Mouse (Mus musculus) olfactory bulb, adult 2 months (tissue): Measurements from ENCODE around the gene Fancd2.

ENCODE experiments used
- CTCF ChIP-seq: fragments of 200-500 bp; IDR thresholded peaks from 2 replicates; pipeline ENCODE4 v1.5.1; 2012; ENCODE audit warnings: low read depth, mild to moderate bottlenecking, low read length, moderate library complexity; ENCODE audit not compliant: insufficient read depth
- POLR2A ChIP-seq: fragments of 200-500 bp; IDR thresholded peaks from 2 replicates; pipeline ENCODE4 v1.6.1; 2012; ENCODE audit warnings: mild to moderate bottlenecking, low read depth, low read length, moderate library complexity; ENCODE audit not compliant: insufficient read depth

DNA sequence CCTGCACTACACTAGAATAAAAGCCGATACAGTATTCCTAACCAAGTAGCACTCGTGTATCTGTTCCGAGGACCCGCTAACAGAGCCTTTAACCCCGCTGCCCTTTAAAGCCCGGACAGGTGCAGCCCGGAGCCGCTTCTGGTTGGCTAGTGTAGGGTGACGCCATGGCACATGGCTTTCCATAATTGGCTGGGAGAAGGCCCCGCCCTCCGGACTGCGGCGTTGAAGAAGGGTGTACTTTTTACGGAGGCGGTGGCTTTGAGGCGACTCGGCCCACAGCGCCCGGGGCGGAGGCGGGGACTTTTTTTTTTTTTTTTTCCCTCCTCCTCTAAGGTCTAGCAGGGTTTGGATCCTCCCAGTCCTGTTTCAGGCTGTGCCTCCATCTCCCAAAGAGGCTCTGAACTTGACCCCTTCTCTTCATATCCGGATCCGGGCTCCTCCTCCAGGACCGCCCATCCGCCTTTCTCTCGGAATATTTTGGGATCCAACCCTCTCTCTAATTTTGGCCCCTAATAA, 48.3 kb upstream of the Fancd2 start, which contains the start of gene Creld1:
- TF ChIP-seq CTCF = no peak
- TF ChIP-seq POLR2A = no peak; the same call in 1 of the 2 replicates
